Comparison of ENCODE assay signal across 9 mouse cellular contexts in genomic region chr19:57124138-57124519, GRCm38 (mm10).
DNase-seq lines count a peak whose midpoint lies in the region; ATAC-seq and TF ChIP-seq lines count a peak whose summit lies in the region.
"Had no signal": no experiment of that assay in that cellular context is flagged by ENCODE, and none has a peak within 500 bp of the region (broad histone marks: within the 10 kb centered on the region; RNA-seq: fewer than 3 reads in every experiment).

No protein-coding gene starts in this region.

- H3K36me3 ChIP-seq in intestine, embryonic 14.5 days (ENCODE audit: control insufficient read depth, insufficient read depth, low read length) = no peaks in the 10 kb centered on the region
- no peaks in the 10 kb centered on the region; the same call in 1 of the 2 replicates for H3K36me3 ChIP-seq in intestine, postnatal 0 days (ENCODE audit: control insufficient read depth, insufficient read depth)
- no peaks in the 10 kb centered on the region for H3K36me3 ChIP-seq in thymus, adult 2 months (ENCODE audit: control insufficient read depth, insufficient read depth, low read length)
- no peaks in the 10 kb centered on the region for H3K36me3 ChIP-seq in limb, embryonic 12.5 days

- no peak for ATAC-seq in intestine, embryonic 14.5 days (replicated peaks; ENCODE audit: low FRiP score, low TSS enrichment, low read depth)
- no peak for ATAC-seq in intestine, postnatal 0 days
- ATAC-seq in limb, embryonic 12.5 days (ENCODE audit: insufficient number of reproducible peaks, insufficient read depth, low FRiP score, low TSS enrichment, low read depth) = no peak

- TF ChIP-seq POLR2A in thymus, adult 2 months (IDR thresholded peaks at IDR 0.05; ENCODE audit: control insufficient read depth, extremely low read depth, insufficient read depth, low read length, poor library complexity) = no peak

- TF ChIP-seq CTCF in intestine, postnatal 0 days (IDR thresholded peaks at IDR 0.05; ENCODE audit: low read depth) = no peak
- no peak for TF ChIP-seq CTCF in thymus, adult 2 months (IDR thresholded peaks at IDR 0.05; ENCODE audit: borderline replicate concordance, control insufficient read depth, extremely low read depth, insufficient read depth, low read length, poor library complexity)

- H3K9ac ChIP-seq in intestine, embryonic 14.5 days (ENCODE audit: low read length) = no peak overlapping the region
- H3K9ac ChIP-seq in intestine, postnatal 0 days (ENCODE audit: low read depth, low read length) = no peak overlapping the region
- H3K9ac ChIP-seq in limb, embryonic 12.5 days (replicated peaks) = no peak overlapping the region

- peaks cover 6% of the 10 kb centered on the region for H3K4me1 ChIP-seq in intestine, embryonic 14.5 days (replicated peaks; ENCODE audit: control insufficient read depth, insufficient read depth, low read length)
- no peaks in the 10 kb centered on the region for H3K4me1 ChIP-seq in intestine, postnatal 0 days (replicated peaks; ENCODE audit: control insufficient read depth, insufficient read depth, low read length)
- H3K4me1 ChIP-seq in thymus, adult 2 months (replicated peaks; ENCODE audit: control insufficient read depth, insufficient read depth, low read length) = peaks cover 60% of the 10 kb centered on the region
- peaks cover 27% of the 10 kb centered on the region for H3K4me1 ChIP-seq in limb, embryonic 12.5 days (replicated peaks)

- no peaks in the 10 kb centered on the region for H3K27me3 ChIP-seq in intestine, embryonic 14.5 days (replicated peaks; ENCODE audit: control insufficient read depth, insufficient read depth, low read length)
- H3K27me3 ChIP-seq in intestine, postnatal 0 days (replicated peaks; ENCODE audit: control insufficient read depth, insufficient read depth, low read length) = no peaks in the 10 kb centered on the region
- no peaks in the 10 kb centered on the region for H3K27me3 ChIP-seq in thymus, adult 2 months (ENCODE audit: control insufficient read depth, insufficient read depth, low read length)
- no peaks in the 10 kb centered on the region for H3K27me3 ChIP-seq in limb, embryonic 12.5 days

- 71% methylated on average over 2 of the region's 2 CpGs for WGBS in intestine, embryonic 14.5 days
- WGBS in intestine, postnatal 0 days = 66% methylated on average over 2 of the region's 2 CpGs
- 85% methylated on average over 2 of the region's 2 CpGs for WGBS in thymus, adult 2 months
- 71% methylated on average over 2 of the region's 2 CpGs for WGBS in limb, embryonic 12.5 days

- no peak overlapping the region for H3K4me2 ChIP-seq in intestine, embryonic 14.5 days (ENCODE audit: low read length)
- H3K4me2 ChIP-seq in intestine, postnatal 0 days (replicated peaks; ENCODE audit: low read depth) = no peak overlapping the region
- H3K4me2 ChIP-seq in limb, embryonic 12.5 days = no peak overlapping the region

- peak overlapping the region; percentile 52; the same call in 1 of the 2 replicates for H3K27ac ChIP-seq in intestine, embryonic 14.5 days (ENCODE audit: low read depth)
- H3K27ac ChIP-seq in intestine, postnatal 0 days (ENCODE audit: low read depth, low read length) = no peak overlapping the region
- H3K27ac ChIP-seq in thymus, adult 2 months (ENCODE audit: control insufficient read depth, insufficient read depth, low read length) = peak overlapping the region; percentile 97
- peak overlapping the region; percentile 68; the same call in 1 of the 2 replicates for H3K27ac ChIP-seq in limb, embryonic 12.5 days

- DNase-seq in intestine, embryonic 14.5 days (ENCODE audit: low spot score) = no peak
- DNase-seq in thymus, adult 2 months = no peak
- no peak for DNase-seq in thymus, postnatal 10 days (ENCODE audit: low spot score in 2 of 2)
- no peak for DNase-seq in adrenal gland, adult 2 months
- DNase-seq in urinary bladder, postnatal 25 days (ENCODE audit: low spot score) = no peak
- no peak for DNase-seq in adrenal gland, postnatal 10 days
- DNase-seq: right cerebral cortex, postnatal 4 days had no signal

- no peaks in the 10 kb centered on the region for H3K9me3 ChIP-seq in intestine, embryonic 14.5 days (ENCODE audit: control insufficient read depth, low read length)
- H3K9me3 ChIP-seq in intestine, postnatal 0 days (ENCODE audit: control insufficient read depth) = no peaks in the 10 kb centered on the region
- H3K9me3 ChIP-seq in limb, embryonic 12.5 days = no peaks in the 10 kb centered on the region

- no peak overlapping the region for H3K4me3 ChIP-seq in intestine, embryonic 14.5 days (ENCODE audit: low read depth, low read length)
- no peak overlapping the region for H3K4me3 ChIP-seq in intestine, postnatal 0 days (ENCODE audit: low read depth, low read length)
- H3K4me3 ChIP-seq in thymus, adult 2 months (ENCODE audit: control insufficient read depth, insufficient read depth, low read length) = no peak overlapping the region
- H3K4me3 ChIP-seq in limb, embryonic 12.5 days (replicated peaks) = no peak overlapping the region
